Mouse (Mus musculus): Measurements from ENCODE around the gene Dock6. TPM values are rescaled to one million over a fixed set of nuclear protein-coding genes. Genes with fewer than 3 reads are reported as not detected.

Dock6 gene
- polyA plus RNA-seq, 1 experiment from 2014 or later: 38.3 TPM

Small RNA genes lying within 50 kb of the gene (microRNA-seq; reads per million reads assigned to microRNA genes)
- gene Mir7083: 15.3 reads per million, percentile 30 among the genes with 10 or more reads in this experiment

Other genes with a start within 250 kb of the Dock6 start
- gene Smarca4, start 236.5 kb downstream of the Dock6 start, polyA plus RNA-seq (2015; fragmentation: Nextera tagmentation; extraction: Ambion mirVana): 39.6 and 57.4 TPM in 2 replicates
- gene Ldlr, start 129.2 kb downstream of the Dock6 start, polyA plus RNA-seq (2015; fragmentation: Nextera tagmentation; extraction: Ambion mirVana): 12.9 and 25.0 TPM in 2 replicates
- gene Spc24, start 92.3 kb downstream of the Dock6 start, polyA plus RNA-seq (2015; fragmentation: Nextera tagmentation; extraction: Ambion mirVana): 69.6 and 88.1 TPM in 2 replicates
- 20.0 and 26.3 TPM in 2 replicates for gene Kank2, start 53.9 kb downstream of the Dock6 start, polyA plus RNA-seq (2015; fragmentation: Nextera tagmentation; extraction: Ambion mirVana)
- 1.2 and 2.1 TPM in 2 replicates for gene Angptl8, start 17.1 kb downstream of the Dock6 start, polyA plus RNA-seq (2015; fragmentation: Nextera tagmentation; extraction: Ambion mirVana)
- gene Rab3d, start 65.6 kb upstream of the Dock6 start, polyA plus RNA-seq (2015; fragmentation: Nextera tagmentation; extraction: Ambion mirVana): 9.7 and 15.6 TPM in 2 replicates
- gene Ccdc159, start 74.8 kb upstream of the Dock6 start, polyA plus RNA-seq (2015; fragmentation: Nextera tagmentation; extraction: Ambion mirVana): 2.7 and 3.5 TPM in 2 replicates
- 36.9 and 44.9 TPM in 2 replicates for gene Tmem205, start 74.9 kb upstream of the Dock6 start, polyA plus RNA-seq (2015; fragmentation: Nextera tagmentation; extraction: Ambion mirVana)
- 3.2 and 5.7 TPM in 2 replicates for gene Plppr2, start 84.4 kb upstream of the Dock6 start, polyA plus RNA-seq (2015; fragmentation: Nextera tagmentation; extraction: Ambion mirVana)
- gene Swsap1, start 103.1 kb upstream of the Dock6 start, polyA plus RNA-seq (2015; fragmentation: Nextera tagmentation; extraction: Ambion mirVana): 4.4 and 5.2 TPM in 2 replicates
- gene Epor, start 110.9 kb upstream of the Dock6 start, polyA plus RNA-seq (2015; fragmentation: Nextera tagmentation; extraction: Ambion mirVana): 2.9 and 4.7 TPM in 2 replicates
- gene Rgl3, start 136.8 kb upstream of the Dock6 start, polyA plus RNA-seq (2015; fragmentation: Nextera tagmentation; extraction: Ambion mirVana): 1.8 and 3.0 TPM in 2 replicates
- 0.35 and 0.77 TPM in 2 replicates for gene Ccdc151, start 150.0 kb upstream of the Dock6 start, polyA plus RNA-seq (2015; fragmentation: Nextera tagmentation; extraction: Ambion mirVana)
- gene Prkcsh, start 150.2 kb upstream of the Dock6 start, polyA plus RNA-seq (2015; fragmentation: Nextera tagmentation; extraction: Ambion mirVana): 60.3 and 83.6 TPM in 2 replicates
- gene Elavl3, start 199.4 kb upstream of the Dock6 start, polyA plus RNA-seq (2015; fragmentation: Nextera tagmentation; extraction: Ambion mirVana): 0.14 and 1.0 TPM in 2 replicates
- gene Gm49318, start 218.6 kb upstream of the Dock6 start, polyA plus RNA-seq (2015; fragmentation: Nextera tagmentation; extraction: Ambion mirVana): not detected in 2 replicates
- 8.5 and 11.3 TPM in 2 replicates for gene Zfp653, start 218.7 kb upstream of the Dock6 start, polyA plus RNA-seq (2015; fragmentation: Nextera tagmentation; extraction: Ambion mirVana)
- gene Ecsit, start 232.8 kb upstream of the Dock6 start, polyA plus RNA-seq (2015; fragmentation: Nextera tagmentation; extraction: Ambion mirVana): 55.0 and 62.4 TPM in 2 replicates
- 145 and 157 TPM in 2 replicates for gene Cnn1, start 246.6 kb upstream of the Dock6 start, polyA plus RNA-seq (2015; fragmentation: Nextera tagmentation; extraction: Ambion mirVana)